In genomic region chr16:91658471-91658870, GRCm38 (mm10) we compare ENCODE assay signal across 21 mouse cellular contexts. TPM values are rescaled to one million over a fixed set of nuclear protein-coding genes. Genes with fewer than 3 reads are reported as not detected.
DNase-seq lines count a peak whose midpoint lies in the region; ATAC-seq and TF ChIP-seq lines count a peak whose summit lies in the region.
"Had no signal": no experiment of that assay in that cellular context is flagged by ENCODE, and none has a peak within 500 bp of the region (broad histone marks: within the 10 kb centered on the region; RNA-seq: fewer than 3 reads in every experiment).

No protein-coding gene starts in this region.

- 0 out of 2 replicates have a peak, but pooled peaks cover under 1% of the 10 kb centered on the region for H3K4me1 ChIP-seq in liver, embryonic 15.5 days (replicated peaks)
- no peaks in the 10 kb centered on the region for H3K4me1 ChIP-seq in liver, embryonic 12.5 days
- H3K4me1 ChIP-seq in testis, adult 2 months (ENCODE audit: control insufficient read depth, insufficient read depth, low read length), result no peaks in the 10 kb centered on the region
- H3K4me1 ChIP-seq: embryonic facial prominence, embryonic 10.5 days; embryonic facial prominence, embryonic 12.5 days had no signal

- ATAC-seq in liver, embryonic 15.5 days (ENCODE audit: insufficient read depth), result 0 out of 2 replicates have a peak, but pooled peaks have one; percentile 11
- no peak for ATAC-seq in liver, embryonic 12.5 days
- ATAC-seq: forebrain, embryonic 13.5 days; forebrain, embryonic 15.5 days; Patski had no signal

- no peaks in the 10 kb centered on the region for H3K9me3 ChIP-seq in liver, embryonic 15.5 days (replicated peaks)
- H3K9me3 ChIP-seq in liver, embryonic 12.5 days (replicated peaks), result peaks cover 21% of the 10 kb centered on the region; the same call in 1 of the 2 replicates
- H3K9me3 ChIP-seq: embryonic facial prominence, embryonic 12.5 days; forebrain, embryonic 13.5 days; forebrain, embryonic 15.5 days had no signal

- DNase-seq in heart, adult 11 months, result peak; percentile 93
- DNase-seq in heart, adult 9 months (ENCODE audit: low spot score in 2 of 2), result no peak
- no peak for DNase-seq in testis, postnatal 10 days (ENCODE audit: low spot score)
- no peak for DNase-seq in urinary bladder, postnatal 36 days (ENCODE audit: low spot score in 2 of 2)
- DNase-seq: adrenal gland, adult 8-10 months; adrenal gland, postnatal 14 days; adrenal gland, postnatal 36 days; B cell, adult 2 months; cerebellum, adult 11-12 months; cerebellum, adult 2 months; cerebellum, adult 9-10 months; cerebellum, postnatal 10 days; cerebellum, postnatal 25 days had no signal

- TF ChIP-seq CTCF in testis, adult 2 months (IDR thresholded peaks at IDR 0.05; ENCODE audit: control insufficient read depth, insufficient read depth, insufficient replicate concordance, low read depth, low read length), result no peak

- WGBS in liver, embryonic 15.5 days (ENCODE audit: insufficient replicate concordance), result 95% methylated on average over 5 of the region's 5 CpGs
- WGBS in liver, embryonic 12.5 days (ENCODE audit: insufficient replicate concordance), result 92% methylated on average over 5 of the region's 5 CpGs

- H3K4me3 ChIP-seq in liver, embryonic 15.5 days (replicated peaks), result no peak overlapping the region
- no peak overlapping the region for H3K4me3 ChIP-seq in liver, embryonic 12.5 days
- H3K4me3 ChIP-seq in testis, adult 2 months (ENCODE audit: control insufficient read depth, low read depth, low read length), result peak overlapping the region; percentile 84
- H3K4me3 ChIP-seq: embryonic facial prominence, embryonic 10.5 days; embryonic facial prominence, embryonic 12.5 days; forebrain, embryonic 13.5 days; forebrain, embryonic 15.5 days had no signal

- H3K4me2 ChIP-seq in liver, embryonic 15.5 days, result no peak overlapping the region
- no peak overlapping the region for H3K4me2 ChIP-seq in liver, embryonic 12.5 days
- H3K4me2 ChIP-seq: embryonic facial prominence, embryonic 12.5 days; forebrain, embryonic 13.5 days; forebrain, embryonic 15.5 days had no signal

- peaks cover 96% of the 10 kb centered on the region for H3K36me3 ChIP-seq in liver, embryonic 15.5 days (replicated peaks)
- peaks cover 99% of the 10 kb centered on the region for H3K36me3 ChIP-seq in liver, embryonic 12.5 days
- peaks cover 23% of the 10 kb centered on the region for H3K36me3 ChIP-seq in testis, adult 2 months (ENCODE audit: control insufficient read depth, insufficient read depth, low read length)

- H3K27ac ChIP-seq in liver, embryonic 15.5 days (replicated peaks), result no peak overlapping the region
- no peak overlapping the region for H3K27ac ChIP-seq in liver, embryonic 12.5 days
- H3K27ac ChIP-seq in testis, adult 2 months (ENCODE audit: control insufficient read depth, insufficient read depth, low read depth, low read length), result peak overlapping the region; percentile 36
- H3K27ac ChIP-seq: embryonic facial prominence, embryonic 10.5 days; embryonic facial prominence, embryonic 12.5 days; forebrain, embryonic 13.5 days; forebrain, embryonic 15.5 days had no signal

- H3K9ac ChIP-seq in liver, embryonic 15.5 days, result no peak overlapping the region
- no peak overlapping the region for H3K9ac ChIP-seq in liver, embryonic 12.5 days
- H3K9ac ChIP-seq: embryonic facial prominence, embryonic 12.5 days; forebrain, embryonic 13.5 days; forebrain, embryonic 15.5 days had no signal

- no peaks in the 10 kb centered on the region for H3K27me3 ChIP-seq in liver, embryonic 15.5 days
- no peaks in the 10 kb centered on the region for H3K27me3 ChIP-seq in liver, embryonic 12.5 days (replicated peaks)
- H3K27me3 ChIP-seq in testis, adult 2 months (ENCODE audit: control insufficient read depth, insufficient read depth, low read length), result no peaks in the 10 kb centered on the region
- H3K27me3 ChIP-seq: embryonic facial prominence, embryonic 12.5 days; forebrain, embryonic 13.5 days; forebrain, embryonic 15.5 days; Patski had no signal

- TF ChIP-seq POLR2A in testis, adult 2 months (IDR thresholded peaks at IDR 0.05; ENCODE audit: control insufficient read depth, low read depth, low read length), result no peak

RNA-seq across cellular contexts. Expression of gene Son, which starts 11.2 kb away (rescaled TPM):
- 36.7 and 39.5 TPM in 2 replicates for polyA plus RNA-seq in liver, embryonic 15.5 days (2015; fragmentation: Nextera tagmentation; extraction: Ambion mirVana)
- polyA plus RNA-seq in liver, embryonic 12.5 days (2016; fragmentation: Nextera tagmentation; extraction: Ambion mirVana), result 60.5 and 65.0 TPM in 2 replicates
- 94.4 and 114 TPM in 2 replicates for polyA plus RNA-seq in testis, adult 2 months (2012; rRNA removed)

RNA-seq across cellular contexts. Expression of gene Gart, which starts 11.7 kb away (rescaled TPM):
- polyA plus RNA-seq in liver, embryonic 15.5 days (2015; fragmentation: Nextera tagmentation; extraction: Ambion mirVana), result 57.4 and 65.8 TPM in 2 replicates
- 158 and 160 TPM in 2 replicates for polyA plus RNA-seq in liver, embryonic 12.5 days (2016; fragmentation: Nextera tagmentation; extraction: Ambion mirVana)
- 22.5 and 24.1 TPM in 2 replicates for polyA plus RNA-seq in testis, adult 2 months (2012; rRNA removed)

RNA-seq across cellular contexts. Expression of gene Donson, which starts 30.1 kb away (rescaled TPM):
- polyA plus RNA-seq in liver, embryonic 15.5 days (2015; fragmentation: Nextera tagmentation; extraction: Ambion mirVana), result 32.8 and 34.7 TPM in 2 replicates
- 48.4 and 54.9 TPM in 2 replicates for polyA plus RNA-seq in liver, embryonic 12.5 days (2016; fragmentation: Nextera tagmentation; extraction: Ambion mirVana)
- polyA plus RNA-seq in testis, adult 2 months (2012; rRNA removed), result 45.4 and 45.8 TPM in 2 replicates

RNA-seq across cellular contexts. Expression of gene Dnajc28, which starts 39.6 kb away (rescaled TPM):
- polyA plus RNA-seq in liver, embryonic 15.5 days (2015; fragmentation: Nextera tagmentation; extraction: Ambion mirVana), result 1.7 and 2.1 TPM in 2 replicates
- 1.8 and 2.8 TPM in 2 replicates for polyA plus RNA-seq in liver, embryonic 12.5 days (2016; fragmentation: Nextera tagmentation; extraction: Ambion mirVana)
- polyA plus RNA-seq in testis, adult 2 months (2012; rRNA removed), result 9.0 and 12.5 TPM in 2 replicates
